Mouse (Mus musculus): ENCODE data around the gene Bcam. TPM values are rescaled to one million over a fixed set of nuclear protein-coding genes. Genes with fewer than 3 reads are reported as not detected.

Gene Bcam
- polyA plus RNA-seq, 1 experiment from 2014 or later: 209 TPM

- peak overlapping the region; percentile 92 for H3K9ac ChIP-seq
- no peaks in the 10 kb centered on the region for H3K27me3 ChIP-seq (ENCODE audit: insufficient read depth, low read length)
- under 1% methylated on average over 32 of the region's 32 CpGs for WGBS
- H3K36me3 ChIP-seq (ENCODE audit: insufficient read depth): peaks cover 8% of the 10 kb centered on the region
- peak overlapping the region; percentile 96 for H3K27ac ChIP-seq (ENCODE audit: low read depth)
- ATAC-seq (ENCODE audit: insufficient read depth): peak; percentile 1; the same call in 1 of the 2 replicates
- no peak for TF ChIP-seq CTCF (IDR thresholded peaks at IDR 0.05; ENCODE audit: low read depth)
- no peaks in the 10 kb centered on the region for H3K9me3 ChIP-seq (ENCODE audit: low read depth, low read length)
- H3K4me1 ChIP-seq (ENCODE audit: insufficient read depth): peaks cover 18% of the 10 kb centered on the region
- peak overlapping the region; percentile 91 for H3K4me3 ChIP-seq (ENCODE audit: low read depth, low read length)
- DNase-seq: peak; percentile 82
- peak overlapping the region; percentile 89 for H3K4me2 ChIP-seq
These were observed 22.3 kb downstream of the Bcam start for GRCm38 (mm10) chr7:19748219-19749195.

- ATAC-seq (ENCODE audit: insufficient read depth): no peak
- WGBS: 2% methylated on average over 25 of the region's 25 CpGs
- Histone ChIP-seq H3K36me3 (ENCODE audit: insufficient read depth) (peaks cover 16% of the 10 kb centered on the region), H3K27ac (ENCODE audit: low read depth) (peak overlapping the region; percentile 96), H3K4me3 (ENCODE audit: low read depth, low read length) (peak overlapping the region; percentile 91), H3K9me3 (ENCODE audit: low read depth, low read length) (no peaks in the 10 kb centered on the region), H3K9ac (peak overlapping the region; percentile 92), H3K4me2 (peak overlapping the region; percentile 89), H3K27me3 (ENCODE audit: insufficient read depth, low read length) (no peaks in the 10 kb centered on the region), H3K4me1 (ENCODE audit: insufficient read depth) (peaks cover 18% of the 10 kb centered on the region)
- peak; percentile 70 for DNase-seq
- no peak for TF ChIP-seq CTCF (IDR thresholded peaks at IDR 0.05; ENCODE audit: low read depth)
These were observed 23.2 kb downstream of the Bcam start for GRCm38 (mm10) chr7:19747420-19748218.

GRCm38 (mm10) chr7:19746426-19747201, 24.2 kb downstream of the Bcam start:
- peak overlapping the region; percentile 89 for H3K4me2 ChIP-seq
- H3K9ac ChIP-seq: peak overlapping the region; percentile 92
- peaks cover 21% of the 10 kb centered on the region for H3K36me3 ChIP-seq (ENCODE audit: insufficient read depth)
- DNase-seq (no peak), ATAC-seq (ENCODE audit: insufficient read depth) (no peak)
- no peak for TF ChIP-seq CTCF (IDR thresholded peaks at IDR 0.05; ENCODE audit: low read depth)
- WGBS: 33% methylated on average over 6 of the region's 6 CpGs
- peak overlapping the region; percentile 69; the same call in 1 of the 2 replicates for H3K27ac ChIP-seq (ENCODE audit: low read depth)
- peak overlapping the region; percentile 91 for H3K4me3 ChIP-seq (ENCODE audit: low read depth, low read length)
- H3K4me1 ChIP-seq (ENCODE audit: insufficient read depth): peaks cover 23% of the 10 kb centered on the region
- H3K9me3 ChIP-seq (ENCODE audit: low read depth, low read length): no peaks in the 10 kb centered on the region
- no peaks in the 10 kb centered on the region for H3K27me3 ChIP-seq (ENCODE audit: insufficient read depth, low read length)

- Histone ChIP-seq H3K9me3 (ENCODE audit: low read depth, low read length) (no peaks in the 10 kb centered on the region), H3K36me3 (ENCODE audit: insufficient read depth) (peaks cover 23% of the 10 kb centered on the region), H3K4me2 (no peak overlapping the region), H3K27ac (ENCODE audit: low read depth) (no peak overlapping the region), H3K4me3 (ENCODE audit: low read depth, low read length) (no peak overlapping the region), H3K4me1 (ENCODE audit: insufficient read depth) (peaks cover 23% of the 10 kb centered on the region), H3K9ac (no peak overlapping the region), H3K27me3 (ENCODE audit: insufficient read depth, low read length) (no peaks in the 10 kb centered on the region)
- DNase-seq (no peak), ATAC-seq (ENCODE audit: insufficient read depth) (no peak)
- TF ChIP-seq CTCF (IDR thresholded peaks at IDR 0.05; ENCODE audit: low read depth): no peak
- WGBS: 67% methylated on average over 9 of the region's 10 CpGs
These were observed 24.8 kb downstream of the Bcam start for GRCm38 (mm10) chr7:19745971-19746370.

GRCm38 (mm10) chr7:19744590-19745385, 26.0 kb downstream of the Bcam start:
- Histone ChIP-seq H3K4me1 (ENCODE audit: insufficient read depth) (peaks cover 19% of the 10 kb centered on the region), H3K4me3 (ENCODE audit: low read depth, low read length) (no peak overlapping the region), H3K27ac (ENCODE audit: low read depth) (peak overlapping the region; percentile 76), H3K9me3 (ENCODE audit: low read depth, low read length) (no peaks in the 10 kb centered on the region), H3K27me3 (ENCODE audit: insufficient read depth, low read length) (no peaks in the 10 kb centered on the region), H3K4me2 (no peak overlapping the region; the same call in 1 of the 2 replicates), H3K9ac (no peak overlapping the region), H3K36me3 (ENCODE audit: insufficient read depth) (peaks cover 30% of the 10 kb centered on the region)
- DNase-seq (peak; percentile 57), ATAC-seq (ENCODE audit: insufficient read depth) (no peak)
- TF ChIP-seq CTCF (IDR thresholded peaks at IDR 0.05; ENCODE audit: low read depth): no peak
- WGBS: 45% methylated on average over 14 of the region's 14 CpGs

GRCm38 (mm10) chr7:19743791-19744190, 27.0 kb downstream of the Bcam start:
- no peak overlapping the region for H3K4me3 ChIP-seq (ENCODE audit: low read depth, low read length)
- H3K36me3 ChIP-seq (ENCODE audit: insufficient read depth): peaks cover 35% of the 10 kb centered on the region
- H3K27ac ChIP-seq (ENCODE audit: low read depth): no peak overlapping the region
- no peak for DNase-seq
- no peak for ATAC-seq (ENCODE audit: insufficient read depth)
- no peak for TF ChIP-seq CTCF (IDR thresholded peaks at IDR 0.05; ENCODE audit: low read depth)
- no peaks in the 10 kb centered on the region for H3K27me3 ChIP-seq (ENCODE audit: insufficient read depth, low read length)
- no peak overlapping the region for H3K9ac ChIP-seq
- no peaks in the 10 kb centered on the region for H3K9me3 ChIP-seq (ENCODE audit: low read depth, low read length)
- H3K4me1 ChIP-seq (ENCODE audit: insufficient read depth): peaks cover 19% of the 10 kb centered on the region
- no peak overlapping the region for H3K4me2 ChIP-seq
- WGBS: 74% methylated on average over 6 of the region's 6 CpGs

Data from lung, embryonic 14.5 days (tissue).